Mouse (Mus musculus) embryonic fibroblast, embryonic 13.5 days (primary cell): ENCODE data around the gene Ciapin1.

Source experiments
- CTCF ChIP-seq: IDR thresholded peaks from 2 replicates; pipeline ENCODE4 v1.5.1; 2011; ENCODE audit warnings: mild to moderate bottlenecking, control low read depth, low read length, moderate library complexity, borderline replicate concordance; ENCODE audit not compliant: insufficient read depth
- POLR2A ChIP-seq: IDR thresholded peaks from 2 replicates; pipeline ENCODE4 v1.6.1; 2011; ENCODE audit warnings: low read depth, mild to moderate bottlenecking, control low read depth, low read length, moderate library complexity

GRCm38 (mm10) chr8:94781155-94781837 lies 56.9 kb downstream of the Ciapin1 start:
- TF ChIP-seq CTCF (no peak), POLR2A (no peak)
